Mouse (Mus musculus): ENCODE results near the gene Kcnma1.

DNA sequence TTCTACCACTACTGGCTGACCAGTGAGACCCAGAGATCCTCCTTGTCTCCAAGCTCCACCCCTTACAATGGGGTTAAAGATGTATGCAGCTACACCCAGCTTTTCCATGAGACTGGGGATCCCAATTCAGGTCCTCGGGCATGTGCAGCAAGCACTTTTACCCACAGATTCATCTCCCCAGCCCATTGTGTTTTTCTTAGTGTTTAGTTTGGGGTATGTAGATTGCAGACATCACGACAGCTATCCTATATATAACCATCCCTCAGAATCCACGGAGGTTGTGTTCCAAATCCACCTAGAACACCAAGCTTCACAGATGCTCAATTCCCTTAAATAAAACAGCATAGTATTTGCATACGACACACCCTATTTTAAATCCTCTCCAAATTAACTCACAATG is 6.4 kb upstream of the Kcnma1 start:
- TF ChIP-seq ZC3H11A (IDR thresholded peaks at IDR 0.05; ENCODE audit: borderline replicate concordance, low read depth, low read length): no peak
- TF ChIP-seq CHD2 (IDR thresholded peaks at IDR 0.05; ENCODE audit: low read depth, low read length): no peak
- no peak for TF ChIP-seq MAFK (IDR thresholded peaks at IDR 0.05; ENCODE audit: insufficient read depth, low read depth, low read length)

Measured in ES-E14 (cell line).